Mouse (Mus musculus): ENCODE data around the gene Plvap. TPM values are rescaled to one million over a fixed set of nuclear protein-coding genes. Genes with fewer than 3 reads are reported as not detected.

Gene Plvap
- polyA plus RNA-seq, 1 experiment from 2014 or later = 45.2 TPM

GRCm38 (mm10) chr8:71456906-71457305 lies 54.6 kb downstream of the Plvap start:
- 38% methylated on average over 22 of the region's 22 CpGs for WGBS
- Histone ChIP-seq H3K4me3 (peak overlapping the region; percentile 20), H3K4me1 (peaks cover 22% of the 10 kb centered on the region), H3K36me3 (peaks cover 56% of the 10 kb centered on the region), H3K27me3 (ENCODE audit: low read depth, poor library complexity, severe bottlenecking) (peaks cover 20% of the 10 kb centered on the region; the same call in 1 of the 2 replicates), H3K27ac (replicated peaks) (no peak overlapping the region), H3K9me3 (replicated peaks) (no peaks in the 10 kb centered on the region)
- no peak for DNase-seq (ENCODE audit: low spot score)

- Histone ChIP-seq H3K27me3 (ENCODE audit: low read depth, poor library complexity, severe bottlenecking) (0 out of 2 replicates have a peak, but pooled peaks cover 7% of the 10 kb centered on the region), H3K4me1 (0 out of 2 replicates have a peak, but pooled peaks cover 15% of the 10 kb centered on the region), H3K36me3 (peaks cover 35% of the 10 kb centered on the region), H3K27ac (replicated peaks) (no peak overlapping the region), H3K9me3 (replicated peaks) (no peaks in the 10 kb centered on the region), H3K4me3 (no peak overlapping the region)
- WGBS = 82% methylated on average over 8 of the region's 8 CpGs
- DNase-seq (ENCODE audit: low spot score) = no peak
Measured at GRCm38 (mm10) chr8:71454668-71455067, 56.9 kb downstream of the Plvap start.

DNA sequence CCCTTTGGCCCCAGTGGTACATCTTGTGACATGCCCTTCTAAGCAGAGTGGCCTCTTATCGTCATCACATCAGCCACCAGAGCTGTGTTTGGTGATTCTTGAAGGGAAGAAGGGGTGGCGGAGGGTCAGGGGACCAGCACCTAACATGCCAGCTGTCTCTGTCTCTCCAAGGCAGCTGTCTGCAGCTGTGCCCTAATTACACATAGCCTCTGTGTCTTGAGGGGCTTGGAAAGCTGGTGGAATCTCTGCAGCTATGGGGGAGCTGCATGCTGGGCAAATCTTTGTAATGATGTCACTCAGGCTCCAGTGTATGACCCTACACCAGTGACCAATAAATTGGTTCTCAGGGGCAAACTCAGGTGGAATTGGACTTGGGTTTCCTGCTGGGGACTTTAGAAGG lies 58.9 kb downstream of the Plvap start:
- Histone ChIP-seq H3K4me3 (no peak overlapping the region), H3K4me1 (0 out of 2 replicates have a peak, but pooled peaks cover 6% of the 10 kb centered on the region), H3K27ac (replicated peaks) (no peak overlapping the region), H3K9me3 (replicated peaks) (0 out of 2 replicates have a peak, but pooled peaks cover 3% of the 10 kb centered on the region), H3K36me3 (peaks cover 15% of the 10 kb centered on the region), H3K27me3 (ENCODE audit: low read depth, poor library complexity, severe bottlenecking) (0 out of 2 replicates have a peak, but pooled peaks cover 5% of the 10 kb centered on the region)
- 96% methylated on average over 2 of the region's 2 CpGs for WGBS
- peak; percentile 10 for DNase-seq (ENCODE audit: low spot score)

- Histone ChIP-seq H3K36me3 (peaks cover 6% of the 10 kb centered on the region), H3K27me3 (ENCODE audit: low read depth, poor library complexity, severe bottlenecking) (no peaks in the 10 kb centered on the region), H3K4me1 (0 out of 2 replicates have a peak, but pooled peaks cover under 1% of the 10 kb centered on the region), H3K4me3 (no peak overlapping the region), H3K27ac (replicated peaks) (no peak overlapping the region), H3K9me3 (replicated peaks) (0 out of 2 replicates have a peak, but pooled peaks cover 3% of the 10 kb centered on the region)
- DNase-seq (ENCODE audit: low spot score) = peak; percentile 9
- 60% methylated on average over 11 of the region's 11 CpGs for WGBS
Measured at GRCm38 (mm10) chr8:71451777-71452176, 59.8 kb downstream of the Plvap start.

GRCm38 (mm10) chr8:71451337-71451736 lies 60.2 kb downstream of the Plvap start:
- H3K9me3 ChIP-seq (replicated peaks) = 0 out of 2 replicates have a peak, but pooled peaks cover 3% of the 10 kb centered on the region

More at GRCm38 (mm10) chr8:71451337-71451736, 60.2 kb downstream of the Plvap start:
- no peak for DNase-seq (ENCODE audit: low spot score)
- H3K4me1 ChIP-seq = no peaks in the 10 kb centered on the region
- H3K27me3 ChIP-seq (ENCODE audit: low read depth, poor library complexity, severe bottlenecking) = no peaks in the 10 kb centered on the region
- H3K4me3 ChIP-seq = no peak overlapping the region
- peaks cover 2% of the 10 kb centered on the region; the same call in 1 of the 2 replicates for H3K36me3 ChIP-seq
- H3K27ac ChIP-seq (replicated peaks) = no peak overlapping the region
- 60% methylated on average over 4 of the region's 4 CpGs for WGBS

Other genes starting within 250 kb of the Plvap start
- 24.6 and 25.3 TPM in 2 replicates for gene Myo9b, start 239.0 kb downstream of the Plvap start, polyA plus RNA-seq (2016; fragmentation: Nextera tagmentation; extraction: Ambion mirVana)
- gene Haus8, start 238.8 kb downstream of the Plvap start, polyA plus RNA-seq (2016; fragmentation: Nextera tagmentation; extraction: Ambion mirVana) = 60.8 and 61.4 TPM in 2 replicates
- 68.5 and 74.3 TPM in 2 replicates for gene Use1, start 144.9 kb downstream of the Plvap start, polyA plus RNA-seq (2016; fragmentation: Nextera tagmentation; extraction: Ambion mirVana)
- 4.9 and 6.1 TPM in 2 replicates for gene Ocel1, start 140.5 kb downstream of the Plvap start, polyA plus RNA-seq (2016; fragmentation: Nextera tagmentation; extraction: Ambion mirVana)
- gene Nr2f6, start 129.8 kb downstream of the Plvap start, polyA plus RNA-seq (2016; fragmentation: Nextera tagmentation; extraction: Ambion mirVana) = 74.7 and 110 TPM in 2 replicates
- 5.0 and 6.3 TPM in 2 replicates for gene Ushbp1, start 116.0 kb downstream of the Plvap start, polyA plus RNA-seq (2016; fragmentation: Nextera tagmentation; extraction: Ambion mirVana)
- gene Babam1, start 114.9 kb downstream of the Plvap start, polyA plus RNA-seq (2016; fragmentation: Nextera tagmentation; extraction: Ambion mirVana) = 112 TPM in 2 replicates
- gene Ankle1, start 105.7 kb downstream of the Plvap start, polyA plus RNA-seq (2016; fragmentation: Nextera tagmentation; extraction: Ambion mirVana) = 49.6 and 51.6 TPM in 2 replicates
- gene Abhd8, start 48.1 kb downstream of the Plvap start, polyA plus RNA-seq (2016; fragmentation: Nextera tagmentation; extraction: Ambion mirVana) = 75.0 and 78.3 TPM in 2 replicates
- gene Mrpl34, start 46.8 kb downstream of the Plvap start, polyA plus RNA-seq (2016; fragmentation: Nextera tagmentation; extraction: Ambion mirVana) = 230 and 238 TPM in 2 replicates
- 131 and 141 TPM in 2 replicates for gene Dda1, start 42.6 kb downstream of the Plvap start, polyA plus RNA-seq (2016; fragmentation: Nextera tagmentation; extraction: Ambion mirVana)
- gene Ano8, start 25.8 kb downstream of the Plvap start, polyA plus RNA-seq (2016; fragmentation: Nextera tagmentation; extraction: Ambion mirVana) = 3.0 and 3.4 TPM in 2 replicates
- 20.0 and 21.8 TPM in 2 replicates for gene Gtpbp3, start 23.6 kb downstream of the Plvap start, polyA plus RNA-seq (2016; fragmentation: Nextera tagmentation; extraction: Ambion mirVana)
- 0.14 and 0.28 TPM in 2 replicates for gene Ccdc194, start 14.0 kb upstream of the Plvap start, polyA plus RNA-seq (2016; fragmentation: Nextera tagmentation; extraction: Ambion mirVana)
- 8.6 and 9.3 TPM in 2 replicates for gene Bst2, start 25.7 kb upstream of the Plvap start, polyA plus RNA-seq (2016; fragmentation: Nextera tagmentation; extraction: Ambion mirVana)
- gene Mvb12a, start 31.2 kb upstream of the Plvap start, polyA plus RNA-seq (2016; fragmentation: Nextera tagmentation; extraction: Ambion mirVana) = 62.1 and 62.9 TPM in 2 replicates
- gene Tmem221, start 47.1 kb upstream of the Plvap start, polyA plus RNA-seq (2016; fragmentation: Nextera tagmentation; extraction: Ambion mirVana) = 0.14 TPM in 2 replicates
- gene Nxnl1, start 54.8 kb upstream of the Plvap start, polyA plus RNA-seq (2016; fragmentation: Nextera tagmentation; extraction: Ambion mirVana) = not detected in 2 replicates
- gene Slc27a1, start 57.1 kb upstream of the Plvap start, polyA plus RNA-seq (2016; fragmentation: Nextera tagmentation; extraction: Ambion mirVana) = 21.5 and 27.0 TPM in 2 replicates
- 248 and 261 TPM in 2 replicates for gene Pgls, start 80.4 kb upstream of the Plvap start, polyA plus RNA-seq (2016; fragmentation: Nextera tagmentation; extraction: Ambion mirVana)
- 4.5 and 5.4 TPM in 2 replicates for gene Fam129c, start 85.9 kb upstream of the Plvap start, polyA plus RNA-seq (2016; fragmentation: Nextera tagmentation; extraction: Ambion mirVana)
- gene Colgalt1, start 99.2 kb upstream of the Plvap start, polyA plus RNA-seq (2016; fragmentation: Nextera tagmentation; extraction: Ambion mirVana) = 51.2 and 52.8 TPM in 2 replicates
- gene Unc13a, start 160.0 kb upstream of the Plvap start, polyA plus RNA-seq (2016; fragmentation: Nextera tagmentation; extraction: Ambion mirVana) = 4.6 and 8.1 TPM in 2 replicates
- gene Jak3, start 164.5 kb upstream of the Plvap start, polyA plus RNA-seq (2016; fragmentation: Nextera tagmentation; extraction: Ambion mirVana) = 2.8 and 3.7 TPM in 2 replicates
- gene Insl3, start 177.5 kb upstream of the Plvap start, polyA plus RNA-seq (2016; fragmentation: Nextera tagmentation; extraction: Ambion mirVana) = 0.30 and 0.37 TPM in 2 replicates
- 0.67 and 0.89 TPM in 2 replicates for gene B3gnt3, start 190.0 kb upstream of the Plvap start, polyA plus RNA-seq (2016; fragmentation: Nextera tagmentation; extraction: Ambion mirVana)
- gene Fcho1, start 214.0 kb upstream of the Plvap start, polyA plus RNA-seq (2016; fragmentation: Nextera tagmentation; extraction: Ambion mirVana) = 17.7 and 25.4 TPM in 2 replicates